Mouse (Mus musculus) limb, embryonic 11.5 days (tissue): Measurements from ENCODE around the gene Clip3. TPM values are rescaled to one million over a fixed set of nuclear protein-coding genes. Genes with fewer than 3 reads are reported as not detected.

Source experiments
- ATAC-seq: fragments of 200-750 bp; cut with Nextera tagmentation; 2 replicates; pipeline ENCODE4 v1.8.0; 2017; ENCODE audit warnings: low read depth; ENCODE audit not compliant: insufficient number of reproducible peaks, low FRiP score, low TSS enrichment
- DNase-seq: peaks from one replicate; pipeline ENCODE4 v3.0.0-alpha.2; 2015; ENCODE audit warnings: low spot score
- H3K27ac ChIP-seq: fragments of 300-500 bp; sonication (generic); replicated peaks from 2 replicates; pipeline ENCODE4 v1.5.1; 2014; ENCODE audit warnings: low read depth, mild to moderate bottlenecking, low read length
- H3K27me3 ChIP-seq: fragments of 300-500 bp; sonication (generic); 2 replicates; pipeline ENCODE4 v1.6.1; 2014; ENCODE audit warnings: mild to moderate bottlenecking, low read length, mixed read lengths; ENCODE audit not compliant: control insufficient read depth, insufficient read depth
- H3K36me3 ChIP-seq: fragments of 300-500 bp; sonication (generic); 2 replicates; pipeline ENCODE4 v1.6.1; 2014; ENCODE audit warnings: mild to moderate bottlenecking, low read length, moderate library complexity, mixed read lengths; ENCODE audit not compliant: control insufficient read depth, insufficient read depth
- H3K4me1 ChIP-seq: fragments of 300-500 bp; sonication (generic); 2 replicates; pipeline ENCODE4 v1.6.1; 2014; ENCODE audit warnings: low read length, mixed read lengths; ENCODE audit not compliant: control insufficient read depth, insufficient read depth
- H3K4me2 ChIP-seq: fragments of 300-500 bp; sonication (generic); 2 replicates; pipeline ENCODE4 v1.6.1; 2014; ENCODE audit warnings: low read depth, mild to moderate bottlenecking, moderate library complexity; ENCODE audit not compliant: severe bottlenecking
- H3K4me3 ChIP-seq: fragments of 300-500 bp; sonication (generic); 2 replicates; pipeline ENCODE4 v1.5.1; 2014; ENCODE audit warnings: low read depth, low read length
- H3K9ac ChIP-seq: fragments of 300-500 bp; sonication (generic); 2 replicates; pipeline ENCODE4 v1.6.1; 2014; ENCODE audit warnings: mild to moderate bottlenecking, low read length
- H3K9me3 ChIP-seq: fragments of 300-500 bp; sonication (generic); 2 replicates; pipeline ENCODE4 v1.6.1; 2016; ENCODE audit warnings: low read length; ENCODE audit not compliant: control insufficient read depth
- WGBS: fragments of 180-500 bp; shearing (Covaris S2); extraction: QIAGEN DNeasy Blood & Tissue Kit; methylation state at CpG from one replicate; pipeline ENCODE4 v1.1.7; 2014; 5-methylcytosine and 5-hydroxymethylcytosine counted together
- polyA plus RNA-seq: library from polyadenylated mRNA; unstranded; fragments of >200 nt; fragmentation: Nextera tagmentation; extraction: Ambion mirVana; gene quantifications from 2 replicates; pipeline ENCODE4 v1.2.1, GENCODE M21; 2014

Clip3 gene
- polyA plus RNA-seq, 1 experiment from 2014 or later = 70.0 TPM

GRCm38 (mm10) chr7:30278911-30279310 lies 12.6 kb upstream of the Clip3 start:
- no peak for ATAC-seq
- Histone ChIP-seq H3K4me1 (0 out of 2 replicates have a peak, but pooled peaks cover 4% of the 10 kb centered on the region), H3K27me3 (no peaks in the 10 kb centered on the region), H3K4me3 (0 out of 2 replicates have a peak overlapping the region, but pooled peaks have one; percentile 81), H3K9ac (no peak overlapping the region), H3K27ac (no peak overlapping the region), H3K4me2 (peak overlapping the region; percentile 49; the same call in 1 of the 2 replicates), H3K36me3 (no peaks in the 10 kb centered on the region), H3K9me3 (no peaks in the 10 kb centered on the region)
- 60% methylated on average over 2 of the region's 2 CpGs for WGBS
- DNase-seq = no peak

DNA sequence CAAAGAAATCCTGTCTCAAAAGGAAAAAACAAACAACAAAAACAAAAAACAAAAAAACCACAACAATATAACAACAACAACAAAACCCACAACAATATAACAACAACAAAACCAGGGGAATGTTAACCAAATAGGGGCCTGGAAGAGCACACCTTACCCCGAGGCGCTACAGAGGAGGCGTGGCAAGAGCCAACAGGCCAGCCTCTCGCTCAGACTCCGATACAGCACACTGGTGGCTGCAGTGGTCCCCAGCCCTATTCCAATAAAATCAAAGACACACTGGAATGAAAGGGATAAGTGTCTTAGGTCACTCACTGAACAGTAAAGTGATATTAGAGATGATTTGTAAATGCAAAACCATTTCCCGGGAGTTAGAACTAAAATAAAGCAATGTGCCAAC lies 12.0 kb upstream of the Clip3 start:
- no peak for ATAC-seq
- H3K27ac ChIP-seq = no peak overlapping the region

DNA sequence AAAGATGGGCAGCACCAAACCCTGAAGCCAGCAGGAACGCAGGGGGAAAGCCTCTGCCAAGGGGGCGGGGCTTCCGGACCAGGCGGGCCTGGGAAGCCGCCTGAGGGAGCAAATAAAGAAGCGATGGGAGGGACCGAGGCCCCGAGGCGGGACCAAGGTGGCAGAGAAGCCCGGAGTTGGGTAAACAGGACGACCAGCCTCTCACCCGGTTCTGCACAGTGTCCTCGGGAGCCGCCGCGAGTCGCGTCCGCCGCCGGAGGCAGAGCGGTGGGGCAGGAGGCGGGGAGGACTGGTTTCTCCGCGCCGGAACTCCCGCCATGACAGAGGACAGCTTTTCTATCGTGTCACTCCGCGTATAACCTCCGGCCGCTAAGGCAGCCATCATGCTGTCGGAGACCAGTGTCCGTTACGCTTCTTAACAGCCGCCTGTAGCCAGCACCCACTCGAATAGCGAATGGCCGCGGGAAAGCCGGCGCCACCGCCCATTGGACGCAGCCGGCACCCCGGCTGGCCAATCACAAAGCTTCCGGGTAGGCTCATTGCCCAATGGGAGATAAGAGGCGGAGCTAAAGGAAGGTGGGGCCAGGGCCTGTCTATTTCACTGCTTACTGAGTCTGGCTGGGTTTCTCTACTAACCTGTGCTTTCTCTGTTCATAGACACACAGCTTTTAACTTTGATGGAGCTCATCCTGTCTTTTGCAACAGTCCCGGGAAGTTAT lies 11.4 kb upstream of the Clip3 start, which contains the start of the genes Thap8 and Wdr62:
Thap8 (plus strand) TSS at position 144 of the 719 bp plus-strand sequence.
Wdr62 (minus strand) TSS at position 469 of the 719 bp plus-strand sequence.
- Histone ChIP-seq H3K27me3 (no peaks in the 10 kb centered on the region), H3K9ac (peak within 1 kb of the TSS; percentile 46; the same call in 1 of the 2 replicates), H3K4me2 (peak within 1 kb of the TSS; percentile 49), H3K9me3 (no peaks in the 10 kb centered on the region), H3K4me1 (0 out of 2 replicates have a peak, but pooled peaks cover 4% of the 10 kb centered on the region), H3K4me3 (peak within 1 kb of the TSS; percentile 81), H3K36me3 (no peaks in the 10 kb centered on the region), H3K27ac (peak within 1 kb of the TSS; percentile 79)
- under 1% methylated on average over 49 of the region's 49 CpGs for WGBS
- ATAC-seq (peak; percentile 96), DNase-seq (peak; percentile 93)

More for the DNA sequence above, 12.0 kb upstream of the Clip3 start:
- DNase-seq = peak; percentile 44
- no peaks in the 10 kb centered on the region for H3K36me3 ChIP-seq
- under 1% methylated on average over 6 of the region's 6 CpGs for WGBS
- 0 out of 2 replicates have a peak, but pooled peaks cover 4% of the 10 kb centered on the region for H3K4me1 ChIP-seq
- peak overlapping the region; percentile 49 for H3K4me2 ChIP-seq
- H3K4me3 ChIP-seq = peak overlapping the region; percentile 81
- H3K27me3 ChIP-seq = no peaks in the 10 kb centered on the region
- no peaks in the 10 kb centered on the region for H3K9me3 ChIP-seq
- no peak overlapping the region for H3K9ac ChIP-seq

DNA sequence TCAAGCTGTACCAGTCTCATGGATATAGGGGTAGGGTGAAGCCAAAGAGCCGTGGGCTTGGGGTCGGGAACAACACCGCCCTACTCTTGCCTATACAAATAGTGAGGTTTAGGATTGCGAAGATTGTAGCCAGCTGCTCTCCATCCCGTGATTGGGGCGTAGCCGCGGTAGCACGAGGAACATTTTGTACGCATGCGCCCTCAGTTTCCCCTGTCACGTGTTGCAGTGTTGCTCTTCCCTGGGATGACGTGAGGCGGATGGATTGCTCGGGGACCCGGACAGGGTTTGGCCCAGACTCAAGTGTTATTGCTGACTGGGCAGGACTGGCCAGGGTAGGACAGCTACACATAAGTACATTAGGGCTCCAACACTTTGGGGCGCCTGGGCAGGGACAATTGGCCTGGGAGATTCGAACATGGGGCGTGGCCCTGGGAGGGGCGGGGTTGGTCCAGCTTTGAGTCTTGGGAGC lies 10.8 kb upstream of the Clip3 start:
- Histone ChIP-seq H3K4me1 (0 out of 2 replicates have a peak, but pooled peaks cover 4% of the 10 kb centered on the region), H3K9me3 (no peaks in the 10 kb centered on the region), H3K4me2 (peak overlapping the region; percentile 49), H3K27me3 (no peaks in the 10 kb centered on the region), H3K36me3 (no peaks in the 10 kb centered on the region), H3K27ac (peak overlapping the region; percentile 24), H3K4me3 (peak overlapping the region; percentile 81), H3K9ac (peak overlapping the region; percentile 19; the same call in 1 of the 2 replicates)
- DNase-seq (peak; percentile 81), ATAC-seq (peak; percentile 86)
- WGBS = under 1% methylated on average over 20 of the region's 20 CpGs

DNA sequence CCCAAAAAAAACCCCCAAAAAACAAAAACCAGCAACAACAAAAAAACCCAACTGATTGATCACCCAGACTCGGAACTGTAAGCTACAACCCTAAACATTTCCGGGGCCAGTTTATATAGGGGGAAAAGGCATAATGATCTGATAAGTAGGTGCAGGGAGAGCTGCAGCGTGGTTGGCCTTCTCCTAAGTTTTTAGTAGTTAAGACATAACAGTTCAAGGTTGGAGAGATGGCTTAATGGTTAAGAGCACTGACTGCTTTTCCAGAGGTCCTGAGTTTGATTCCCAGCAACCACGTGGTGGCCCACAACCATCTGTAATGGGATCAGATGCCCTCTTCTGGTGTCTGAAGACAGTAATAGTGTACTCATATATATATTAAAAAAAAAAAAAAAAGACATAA lies 10.0 kb upstream of the Clip3 start:
- Histone ChIP-seq H3K4me3 (no peak overlapping the region), H3K4me2 (no peak overlapping the region), H3K27me3 (no peaks in the 10 kb centered on the region), H3K36me3 (no peaks in the 10 kb centered on the region), H3K9ac (no peak overlapping the region), H3K27ac (no peak overlapping the region), H3K9me3 (no peaks in the 10 kb centered on the region), H3K4me1 (0 out of 2 replicates have a peak, but pooled peaks cover 4% of the 10 kb centered on the region)
- WGBS = 66% methylated on average over 4 of the region's 4 CpGs
- ATAC-seq (no peak), DNase-seq (no peak)

DNA sequence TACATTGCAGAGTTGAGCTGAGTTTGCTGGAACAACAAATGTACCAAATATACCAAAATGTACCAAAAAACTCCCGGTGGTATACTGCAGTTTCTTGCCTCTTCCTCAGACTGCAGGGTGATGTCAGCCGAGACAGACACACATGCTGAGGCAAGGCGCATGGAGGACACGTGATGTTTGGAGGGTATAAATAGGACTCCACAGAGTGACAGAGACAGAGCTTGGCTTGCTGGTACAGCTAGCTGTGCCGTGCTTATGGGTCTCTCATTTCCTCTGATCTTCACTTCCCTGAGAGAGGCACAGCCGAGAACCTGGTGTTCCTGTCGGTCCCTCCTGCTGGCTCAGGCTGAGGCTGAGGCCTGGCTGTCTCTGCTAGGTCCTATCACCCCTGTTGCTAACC lies 8.8 kb upstream of the Clip3 start:
- Histone ChIP-seq H3K9me3 (no peaks in the 10 kb centered on the region), H3K4me3 (no peak overlapping the region), H3K9ac (no peak overlapping the region), H3K36me3 (no peaks in the 10 kb centered on the region), H3K27ac (no peak overlapping the region), H3K27me3 (no peaks in the 10 kb centered on the region), H3K4me1 (0 out of 2 replicates have a peak, but pooled peaks cover 4% of the 10 kb centered on the region), H3K4me2 (no peak overlapping the region)
- DNase-seq (no peak), ATAC-seq (no peak)
- 81% methylated on average over 7 of the region's 7 CpGs for WGBS

GRCm38 (mm10) chr7:30286701-30287410 lies 4.7 kb upstream of the Clip3 start:
- no peaks in the 10 kb centered on the region for H3K9me3 ChIP-seq
- WGBS = 76% methylated on average over 8 of the region's 8 CpGs

GRCm38 (mm10) chr7:30288046-30288445 lies 3.5 kb upstream of the Clip3 start:
- DNase-seq = no peak
- ATAC-seq = no peak
- Histone ChIP-seq H3K4me3 (no peak overlapping the region), H3K27me3 (no peaks in the 10 kb centered on the region), H3K27ac (no peak overlapping the region), H3K9ac (no peak overlapping the region), H3K4me2 (no peak overlapping the region), H3K4me1 (peaks cover 6% of the 10 kb centered on the region; the same call in 1 of the 2 replicates), H3K9me3 (no peaks in the 10 kb centered on the region), H3K36me3 (no peaks in the 10 kb centered on the region)
- WGBS = 79% methylated on average over 6 of the region's 6 CpGs

More at GRCm38 (mm10) chr7:30286701-30287410, 4.7 kb upstream of the Clip3 start:
- Histone ChIP-seq H3K4me1 (peaks cover 6% of the 10 kb centered on the region; the same call in 1 of the 2 replicates), H3K9ac (no peak overlapping the region), H3K36me3 (no peaks in the 10 kb centered on the region), H3K27ac (no peak overlapping the region), H3K4me2 (no peak overlapping the region), H3K4me3 (no peak overlapping the region), H3K27me3 (no peaks in the 10 kb centered on the region)
- ATAC-seq = no peak
- no peak for DNase-seq
